Mouse (Mus musculus) gastrocnemius, adult 2 months (tissue): ENCODE results near the gene Atp1b3. TPM values are rescaled to one million over a fixed set of nuclear protein-coding genes. Genes with fewer than 3 reads are reported as not detected.

ENCODE experiments used
- DNase-seq: peaks from one replicate; pipeline ENCODE4 v3.0.0; 2022
- H3K27ac ChIP-seq: fragments of 200-600 bp; 2 replicates; pipeline ENCODE4 v1.8.1; 2022; ENCODE audit warnings: mild to moderate bottlenecking
- H3K4me3 ChIP-seq: fragments of 200-600 bp; 2 replicates; pipeline ENCODE4 v1.8.1; 2022; ENCODE audit warnings: mild to moderate bottlenecking, moderate library complexity
- CTCF ChIP-seq: fragments of 200-600 bp; IDR thresholded peaks from 2 replicates; pipeline ENCODE4 v1.8.1; 2022; ENCODE audit warnings: antibody characterized with exemption, mild to moderate bottlenecking, moderate library complexity
- intact Hi-C: fragments of 180-260 bp; cut with DNase I; formaldehyde crosslinking; loops from one replicate; pipeline ENCODE4 v1.15.1; 2025
- total RNA-seq, 2 experiments: library from RNA; stranded (reverse); gene quantifications; 2 replicates each; pipeline ENCODE4 v1.2.3; 2021

The Atp1b3 gene
- total RNA-seq, 2 experiments from 2014 or later, result 31.2 to 31.4 TPM

GRCm38 (mm10) chr9:96312074-96312473 lies 52.2 kb downstream of the Atp1b3 start:
- intact Hi-C loops, result no loop called here
- no peak overlapping the region for H3K27ac ChIP-seq
- no peak for DNase-seq
- no peak for TF ChIP-seq CTCF
- H3K4me3 ChIP-seq, result no peak overlapping the region

- Histone ChIP-seq H3K4me3 (no peak overlapping the region), H3K27ac (no peak overlapping the region)
- TF ChIP-seq CTCF, result no peak
- DNase-seq, result no peak
- intact Hi-C loops, result no loop called here
Observed at GRCm38 (mm10) chr9:96308816-96309215, 55.4 kb downstream of the Atp1b3 start.

- no peak for TF ChIP-seq CTCF
- intact Hi-C loops, result no loop called here
- H3K4me3 ChIP-seq, result no peak overlapping the region
- 0 out of 2 replicates have a peak overlapping the region, but pooled peaks have one; percentile 24 for H3K27ac ChIP-seq
- no peak for DNase-seq
Observed at GRCm38 (mm10) chr9:96299324-96300008, 64.8 kb downstream of the Atp1b3 start.

- Histone ChIP-seq H3K27ac (no peak overlapping the region), H3K4me3 (no peak overlapping the region)
- intact Hi-C loops, result no loop called here
- no peak for TF ChIP-seq CTCF
- no peak for DNase-seq
Observed at GRCm38 (mm10) chr9:96292144-96292543, 72.1 kb downstream of the Atp1b3 start.

GRCm38 (mm10) chr9:96284916-96285315 lies 79.3 kb downstream of the Atp1b3 start:
- intact Hi-C loops, result no loop called here
- no peak overlapping the region for H3K27ac ChIP-seq
- no peak overlapping the region for H3K4me3 ChIP-seq
- TF ChIP-seq CTCF, result peak; percentile 65
- no peak for DNase-seq

Other genes with a start within 250 kb of the Atp1b3 start
- 1 to 10 TPM; 1.5 TPM for gene Gk5, start 245.1 kb downstream of the Atp1b3 start, total RNA-seq
- 10 to 100 TPM; 37.3 to 54.8 TPM for gene Tfdp2, start 168.2 kb downstream of the Atp1b3 start, total RNA-seq
- 10 to 100 TPM; 67.3 to 80.3 TPM for gene Rnf7, start 114.2 kb upstream of the Atp1b3 start, total RNA-seq
- not detected for gene Gm28729, start 160.8 kb upstream of the Atp1b3 start, total RNA-seq